Mouse (Mus musculus) kidney, embryonic 16.5 days (tissue): Measurements from ENCODE around the gene Hnrnpul2. TPM values are rescaled to one million over a fixed set of nuclear protein-coding genes. Genes with fewer than 3 reads are reported as not detected.

Experiments
- ATAC-seq: fragments of 200-750 bp; cut with Nextera tagmentation; 2 replicates; pipeline ENCODE4 v1.8.0; 2017; ENCODE audit warnings: moderate TSS enrichment; ENCODE audit not compliant: low FRiP score, low TSS enrichment
- H3K27ac ChIP-seq: fragments of 300-500 bp; sonication (generic); 2 replicates; pipeline ENCODE4 v1.5.1; 2014; ENCODE audit warnings: low read length
- H3K27me3 ChIP-seq: fragments of 300-500 bp; sonication (generic); 2 replicates; pipeline ENCODE4 v1.6.1; 2014; ENCODE audit warnings: low read length, control low read depth, mixed read lengths; ENCODE audit not compliant: insufficient read depth
- H3K36me3 ChIP-seq: fragments of 300-500 bp; sonication (generic); 2 replicates; pipeline ENCODE4 v1.6.1; 2014; ENCODE audit warnings: low read length, control low read depth, mixed read lengths; ENCODE audit not compliant: insufficient read depth
- H3K4me1 ChIP-seq: fragments of 300-500 bp; sonication (generic); 2 replicates; pipeline ENCODE4 v1.6.1; 2014; ENCODE audit warnings: low read length, control low read depth, mixed read lengths; ENCODE audit not compliant: insufficient read depth
- H3K4me2 ChIP-seq: fragments of 300-500 bp; sonication (generic); replicated peaks from 2 replicates; pipeline ENCODE4 v1.6.1; 2014; ENCODE audit warnings: low read depth, low read length
- H3K4me3 ChIP-seq: fragments of 300-500 bp; sonication (generic); 2 replicates; pipeline ENCODE4 v1.5.1; 2014; ENCODE audit warnings: mild to moderate bottlenecking, low read length
- H3K9ac ChIP-seq: fragments of 300-500 bp; sonication (generic); replicated peaks from 2 replicates; pipeline ENCODE4 v1.6.1; 2014; ENCODE audit warnings: low read length
- H3K9me3 ChIP-seq: fragments of 300-500 bp; sonication (generic); 2 replicates; pipeline ENCODE4 v1.6.1; 2016; ENCODE audit warnings: low read length, control low read depth
- WGBS: fragments of 180-500 bp; shearing (Covaris S2); extraction: QIAGEN DNeasy Blood & Tissue Kit; methylation state at CpG from one replicate; pipeline ENCODE4 v1.1.7; 2014; 5-methylcytosine and 5-hydroxymethylcytosine counted together
- polyA plus RNA-seq: library from polyadenylated mRNA; unstranded; fragments of >200 nt; fragmentation: Nextera tagmentation; extraction: Ambion mirVana; gene quantifications from 2 replicates; pipeline ENCODE4 v1.2.1, GENCODE M21; 2015

Gene Hnrnpul2
- polyA plus RNA-seq, 1 experiment from 2014 or later: 5.4 TPM

DNA sequence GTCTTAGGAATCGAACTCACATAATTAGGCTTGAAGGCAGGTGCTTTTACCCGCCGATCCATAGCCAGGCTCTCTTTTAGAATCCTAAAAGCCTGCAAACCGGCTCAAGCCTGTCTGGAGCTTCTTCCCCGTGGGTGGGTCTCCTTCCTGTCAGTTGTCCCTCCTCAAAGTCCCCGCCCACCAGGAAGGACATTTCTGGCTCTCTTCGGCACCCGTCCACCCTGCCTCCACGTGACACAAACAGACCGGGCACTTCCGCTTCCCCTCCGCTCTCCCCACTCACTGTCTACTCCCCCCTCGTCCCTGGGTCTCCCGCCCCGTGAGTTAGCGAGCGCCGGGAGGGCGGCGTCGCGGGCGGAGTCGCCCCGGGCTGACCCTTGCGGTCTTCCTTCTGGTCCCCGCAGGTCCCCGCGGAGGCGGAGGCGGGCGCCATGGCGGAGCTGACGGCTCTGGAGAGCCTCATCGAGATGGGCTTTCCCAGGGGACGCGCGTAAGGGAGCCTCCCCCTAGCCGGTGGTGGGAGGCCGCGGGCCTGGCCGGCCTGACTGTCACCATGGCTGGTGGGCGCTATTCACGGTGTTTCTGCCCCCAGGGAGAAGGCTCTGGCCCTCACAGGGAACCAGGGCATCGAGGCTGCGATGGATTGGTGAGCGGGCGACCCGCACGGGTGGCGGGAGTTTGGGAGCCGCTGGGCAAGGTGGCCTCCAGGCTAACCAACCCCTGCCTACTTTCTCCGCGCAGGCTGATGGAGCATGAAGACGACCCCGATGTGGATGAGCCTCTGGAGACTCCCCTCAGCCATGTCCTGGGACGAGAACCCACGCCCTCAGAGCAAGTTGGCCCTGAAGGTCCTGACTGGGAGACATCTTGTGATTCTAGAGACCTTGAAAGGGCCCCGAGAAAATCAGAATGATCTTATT is 51.7 kb downstream of the Hnrnpul2 start, which contains the start of gene Ubxn1:
Ubxn1 (plus strand) TSS at position 230 of the 920 bp plus-strand sequence.
- under 1% methylated on average over 59 of the region's 59 CpGs for WGBS

DNA sequence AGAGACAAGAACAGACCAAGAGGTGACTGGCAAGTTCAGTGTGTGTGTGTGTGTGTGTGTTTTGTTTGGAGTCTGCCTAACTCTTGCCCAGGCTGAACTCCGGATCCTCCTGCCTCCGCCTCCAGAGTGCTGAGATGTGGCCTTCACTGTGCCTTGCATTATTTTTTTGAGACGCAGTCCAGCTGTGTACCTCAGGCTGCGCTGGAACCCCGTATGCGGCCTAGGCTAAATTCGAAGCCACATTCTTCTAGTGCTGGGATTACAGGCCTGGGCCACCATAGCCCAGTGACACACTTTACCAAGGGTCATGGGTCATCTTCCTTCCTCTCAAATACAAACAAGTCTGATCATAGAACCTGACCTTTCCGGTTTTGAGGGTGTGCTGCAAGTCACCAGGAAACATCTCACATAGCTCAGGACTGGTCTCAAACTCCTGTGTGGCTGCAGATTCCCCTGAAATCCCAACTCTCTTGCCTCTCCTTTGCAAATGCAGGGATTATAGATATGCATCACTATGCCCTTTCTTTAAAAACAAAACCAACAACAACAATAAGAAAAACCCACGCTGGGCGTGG is 52.5 kb downstream of the Hnrnpul2 start:
- Histone ChIP-seq H3K4me2 (peak overlapping the region; percentile 90), H3K27me3 (no peaks in the 10 kb centered on the region), H3K4me3 (peak overlapping the region; percentile 99), H3K9ac (peak overlapping the region; percentile 99), H3K9me3 (no peaks in the 10 kb centered on the region), H3K36me3 (peaks cover 35% of the 10 kb centered on the region), H3K27ac (peak overlapping the region; percentile 89), H3K4me1 (peaks cover 10% of the 10 kb centered on the region)
- no peak for ATAC-seq
- 64% methylated on average over 10 of the region's 10 CpGs for WGBS

More for the DNA sequence above, 51.7 kb downstream of the Hnrnpul2 start, which contains the start of gene Ubxn1:
- Histone ChIP-seq H3K36me3 (peaks cover 31% of the 10 kb centered on the region), H3K4me2 (peak within 1 kb of the TSS; percentile 90), H3K27me3 (no peaks in the 10 kb centered on the region), H3K9ac (peak within 1 kb of the TSS; percentile 99), H3K27ac (peak within 1 kb of the TSS; percentile 89), H3K9me3 (no peaks in the 10 kb centered on the region), H3K4me3 (peak within 1 kb of the TSS; percentile 99), H3K4me1 (peaks cover 10% of the 10 kb centered on the region)
- ATAC-seq: peak; percentile 96

GRCm38 (mm10) chr19:8875031-8875430 is 55.2 kb downstream of the Hnrnpul2 start:
- Histone ChIP-seq H3K4me2 (no peak overlapping the region), H3K27me3 (no peaks in the 10 kb centered on the region), H3K9me3 (no peaks in the 10 kb centered on the region), H3K9ac (no peak overlapping the region), H3K27ac (no peak overlapping the region), H3K4me1 (peaks cover 17% of the 10 kb centered on the region), H3K36me3 (peaks cover 45% of the 10 kb centered on the region), H3K4me3 (no peak overlapping the region)
- 93% methylated on average over 7 of the region's 7 CpGs for WGBS
- no peak for ATAC-seq

GRCm38 (mm10) chr19:8880311-8881033 is 60.7 kb downstream of the Hnrnpul2 start, which contains the start of gene Uqcc3:
Uqcc3 (minus strand) TSS chr19:8880923.
- peak within 1 kb of the TSS; percentile 87 for H3K27ac ChIP-seq
- H3K4me3 ChIP-seq: peak within 1 kb of the TSS; percentile 92
- H3K9ac ChIP-seq: peak within 1 kb of the TSS; percentile 92
- no peaks in the 10 kb centered on the region for H3K9me3 ChIP-seq
- WGBS: under 1% methylated on average over 42 of the region's 42 CpGs
- H3K27me3 ChIP-seq: no peaks in the 10 kb centered on the region
- H3K4me1 ChIP-seq: peaks cover 10% of the 10 kb centered on the region
- peak; percentile 98 for ATAC-seq
- peak within 1 kb of the TSS; percentile 83 for H3K4me2 ChIP-seq
- H3K36me3 ChIP-seq: peaks cover 23% of the 10 kb centered on the region

GRCm38 (mm10) chr19:8881034-8881392 is 61.2 kb downstream of the Hnrnpul2 start:
- peaks cover 10% of the 10 kb centered on the region for H3K4me1 ChIP-seq
- peak overlapping the region; percentile 92 for H3K9ac ChIP-seq
- H3K4me3 ChIP-seq: peak overlapping the region; percentile 92
- ATAC-seq: 0 out of 2 replicates have a peak, but pooled peaks have one; percentile 19
- peaks cover 18% of the 10 kb centered on the region for H3K36me3 ChIP-seq
- WGBS: 19% methylated on average over 3 of the region's 3 CpGs
- H3K27me3 ChIP-seq: no peaks in the 10 kb centered on the region
- no peak overlapping the region for H3K27ac ChIP-seq
- H3K9me3 ChIP-seq: no peaks in the 10 kb centered on the region
- H3K4me2 ChIP-seq: peak overlapping the region; percentile 83

- no peak within 1 kb of the TSS for H3K4me2 ChIP-seq
- H3K27ac ChIP-seq: no peak within 1 kb of the TSS
- no peak within 1 kb of the TSS for H3K9ac ChIP-seq
- 87% methylated on average over 3 of the region's 3 CpGs for WGBS
- no peak for ATAC-seq
- H3K36me3 ChIP-seq: no peaks in the 10 kb centered on the region
- H3K4me1 ChIP-seq: peaks cover 18% of the 10 kb centered on the region
- no peaks in the 10 kb centered on the region for H3K27me3 ChIP-seq
- no peaks in the 10 kb centered on the region for H3K9me3 ChIP-seq
- H3K4me3 ChIP-seq: no peak within 1 kb of the TSS
These were observed 63.8 kb downstream of the Hnrnpul2 start, which contains the start of the genes Lbhd1 and Gm49403 for GRCm38 (mm10) chr19:8883616-8884015. Lbhd1 (plus strand) TSS chr19:8883732. Gm49403 (plus strand) TSS chr19:8883930.

Other genes with a start within 250 kb of the Hnrnpul2 start
- 15.7 and 16.3 TPM in 2 replicates for gene Slc22a8, start 228.8 kb upstream of the Hnrnpul2 start, polyA plus RNA-seq
- 48.8 and 59.4 TPM in 2 replicates for gene Slc22a6, start 202.0 kb upstream of the Hnrnpul2 start, polyA plus RNA-seq
- 0.11 and 0.14 TPM in 2 replicates for gene Chrm1, start 156.2 kb upstream of the Hnrnpul2 start, polyA plus RNA-seq
- gene Slc3a2, start 96.6 kb upstream of the Hnrnpul2 start, polyA plus RNA-seq: 141 and 146 TPM in 2 replicates
- 101 and 108 TPM in 2 replicates for gene Wdr74, start 84.2 kb upstream of the Hnrnpul2 start, polyA plus RNA-seq
- gene 1700092M07Rik, start 79.3 kb upstream of the Hnrnpul2 start, polyA plus RNA-seq: 1.9 and 2.0 TPM in 2 replicates
- 150 and 154 TPM in 2 replicates for gene Stx5a, start 78.6 kb upstream of the Hnrnpul2 start, polyA plus RNA-seq
- 213 and 218 TPM in 2 replicates for gene Nxf1, start 62.9 kb upstream of the Hnrnpul2 start, polyA plus RNA-seq
- gene Tmem223, start 49.0 kb upstream of the Hnrnpul2 start, polyA plus RNA-seq: 197 and 215 TPM in 2 replicates
- gene Tmem179b, start 45.5 kb upstream of the Hnrnpul2 start, polyA plus RNA-seq: 89.4 and 92.5 TPM in 2 replicates
- 37.2 and 39.0 TPM in 2 replicates for gene Taf6l, start 33.6 kb upstream of the Hnrnpul2 start, polyA plus RNA-seq
- 168 and 176 TPM in 2 replicates for gene Polr2g, start 21.4 kb upstream of the Hnrnpul2 start, polyA plus RNA-seq
- gene Zbtb3, start 17.5 kb upstream of the Hnrnpul2 start, polyA plus RNA-seq: 6.2 and 6.4 TPM in 2 replicates
- 53.0 and 63.0 TPM in 2 replicates for gene Ttc9c, start 677 bp upstream of the Hnrnpul2 start, polyA plus RNA-seq
- gene AC129217.1, start 9.8 kb downstream of the Hnrnpul2 start, polyA plus RNA-seq: not detected in 2 replicates
- 56.7 and 62.4 TPM in 2 replicates for gene Bscl2, start 17.5 kb downstream of the Hnrnpul2 start, polyA plus RNA-seq
- gene Gng3, start 19.2 kb downstream of the Hnrnpul2 start, polyA plus RNA-seq: 3.2 and 5.4 TPM in 2 replicates
- gene Lrrn4cl, start 30.8 kb downstream of the Hnrnpul2 start, polyA plus RNA-seq: 0.75 and 1.0 TPM in 2 replicates
- gene Ubxn1, start 51.5 kb downstream of the Hnrnpul2 start, polyA plus RNA-seq: 195 and 197 TPM in 2 replicates
- gene Uqcc3, start 60.9 kb downstream of the Hnrnpul2 start, polyA plus RNA-seq: 69.3 and 71.4 TPM in 2 replicates
- 78.4 and 84.3 TPM in 2 replicates for gene Lbhd1, start 63.7 kb downstream of the Hnrnpul2 start, polyA plus RNA-seq
- not detected in 2 replicates for gene Gm49403, start 63.9 kb downstream of the Hnrnpul2 start, polyA plus RNA-seq
- gene 1810009A15Rik, start 68.8 kb downstream of the Hnrnpul2 start, polyA plus RNA-seq: 93.0 and 94.3 TPM in 2 replicates
- 1.2 TPM in 1 of 2 replicates, not detected in the other for gene Gm49416, start 68.9 kb downstream of the Hnrnpul2 start, polyA plus RNA-seq
- 49.5 and 53.1 TPM in 2 replicates for gene Ints5, start 73.0 kb downstream of the Hnrnpul2 start, polyA plus RNA-seq
- 146 and 151 TPM in 2 replicates for gene Ganab, start 78.1 kb downstream of the Hnrnpul2 start, polyA plus RNA-seq
- 51.1 and 53.5 TPM in 2 replicates for gene B3gat3, start 100.4 kb downstream of the Hnrnpul2 start, polyA plus RNA-seq
- 4.3 and 4.5 TPM in 2 replicates for gene Rom1, start 109.3 kb downstream of the Hnrnpul2 start, polyA plus RNA-seq
- 33.2 and 34.1 TPM in 2 replicates for gene Eml3, start 109.5 kb downstream of the Hnrnpul2 start, polyA plus RNA-seq
- 179 and 180 TPM in 2 replicates for gene Mta2, start 121.9 kb downstream of the Hnrnpul2 start, polyA plus RNA-seq
- gene Tut1, start 133.8 kb downstream of the Hnrnpul2 start, polyA plus RNA-seq: 36.0 and 38.3 TPM in 2 replicates
- 436 and 455 TPM in 2 replicates for gene Eef1g, start 147.0 kb downstream of the Hnrnpul2 start, polyA plus RNA-seq
- gene Ahnak, start 169.3 kb downstream of the Hnrnpul2 start, polyA plus RNA-seq: 14.0 and 14.4 TPM in 2 replicates